Mouse (Mus musculus) brain, embryonic 14.5 days (tissue): ENCODE measurements around the gene Olfr716. TPM values are rescaled to one million over a fixed set of nuclear protein-coding genes. Genes with fewer than 3 reads are reported as not detected.
"Not testable (repeated sequence)": the region's sequence is repeated elsewhere in the genome, so short reads cannot be mapped to it uniquely, and the experiment has no call there.

Experiments
- DNase-seq: peaks from one replicate; pipeline ENCODE4 v3.0.0-alpha.2; 2011; ENCODE audit warnings: low read depth
- CTCF ChIP-seq: fragments of 200-500 bp; IDR thresholded peaks from 2 replicates; pipeline ENCODE4 v1.5.1; 2012; ENCODE audit warnings: inconsistent platforms, mild to moderate bottlenecking, moderate library complexity, borderline replicate concordance; ENCODE audit not compliant: insufficient read depth, insufficient read length; ENCODE audit errors: extremely low read depth
- POLR2A ChIP-seq: fragments of 200-500 bp; IDR thresholded peaks from 2 replicates; pipeline ENCODE4 v1.6.1; 2012; ENCODE audit warnings: mild to moderate bottlenecking, inconsistent platforms, borderline replicate concordance; ENCODE audit not compliant: poor library complexity, insufficient read depth, insufficient read length, severe bottlenecking; ENCODE audit errors: extremely low read depth
- polyA plus RNA-seq: library from polyadenylated mRNA; depleted of rRNA; stranded (reverse); fragments of >200 nt; gene quantifications from 2 replicates; pipeline ENCODE4 v1.2.3, GENCODE M21; 2012; rRNA removed

Olfr716 gene
- not detected in 2 replicates for polyA plus RNA-seq

DNA sequence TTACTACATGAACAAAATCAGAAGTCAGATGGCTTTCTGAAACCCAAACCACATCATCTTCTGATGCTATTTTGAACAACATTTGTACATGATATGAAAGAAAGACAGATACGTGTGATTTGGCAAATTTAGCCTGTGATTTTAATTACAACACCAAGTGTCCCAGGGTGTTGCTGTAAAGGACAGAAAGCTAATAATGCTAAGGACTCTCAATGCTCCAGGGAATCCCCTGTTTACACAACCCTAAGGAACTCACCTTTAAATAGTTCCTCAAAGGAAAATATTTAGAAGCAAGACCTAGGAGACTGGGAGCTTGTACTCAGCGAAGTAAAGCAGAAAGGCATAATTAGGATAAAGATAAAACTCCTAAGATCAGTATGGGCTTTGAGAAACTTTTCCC is at the start of gene Olfr716:
TSS of gene Olfr716 (plus strand) at position 301 of the 400 bp plus-strand sequence.
- DNase-seq, result not testable (repeated sequence)

DNA sequence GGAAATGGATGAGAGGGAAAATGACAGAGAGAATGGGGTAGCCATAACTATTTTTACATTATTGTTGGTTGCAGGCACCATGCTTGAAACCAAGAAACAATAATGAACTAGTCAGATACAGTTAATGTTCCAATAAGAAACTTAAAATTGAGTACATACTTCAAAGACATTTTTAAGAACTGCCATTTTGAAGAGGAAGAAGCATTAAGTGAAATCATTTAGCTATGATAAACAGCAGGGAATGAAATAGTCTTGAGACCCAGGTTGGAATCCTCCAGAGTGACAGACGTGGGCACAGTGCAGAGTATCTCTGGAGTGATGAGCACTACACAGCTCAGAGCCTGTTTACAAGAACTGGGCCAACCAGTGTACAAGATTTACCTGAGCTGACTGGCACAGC is 45.2 kb upstream of the Olfr716 start, which contains the start of gene Olfr17:
TSS of gene Olfr17 (plus strand) at position 301 of the 400 bp plus-strand sequence.
- DNase-seq, result no peak
- no peak for TF ChIP-seq POLR2A
- no peak for TF ChIP-seq CTCF

DNA sequence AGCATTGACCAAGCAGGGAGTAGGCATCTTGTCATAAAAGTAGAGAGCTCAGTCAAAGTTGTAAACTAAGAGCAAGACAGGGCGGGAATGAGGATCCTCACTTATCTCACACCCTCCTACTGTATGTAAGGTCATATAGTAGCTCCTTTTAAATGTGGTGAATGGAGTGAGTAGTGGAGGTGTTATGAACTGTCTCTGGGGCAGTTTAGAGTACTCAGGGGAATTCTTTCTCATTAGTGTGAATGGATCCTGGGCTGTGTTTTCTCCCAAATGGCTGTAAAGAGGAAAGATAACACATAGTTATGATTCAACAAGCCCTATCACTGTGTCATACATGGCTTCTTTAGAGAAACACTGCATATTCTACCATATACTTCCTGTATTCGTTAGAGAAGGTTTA is 27.9 kb upstream of the Olfr716 start, which contains the start of gene Olfr715b:
TSS of gene Olfr715b (minus strand) at position 101 of the 400 bp plus-strand sequence.
- not testable (repeated sequence) for DNase-seq

DNA sequence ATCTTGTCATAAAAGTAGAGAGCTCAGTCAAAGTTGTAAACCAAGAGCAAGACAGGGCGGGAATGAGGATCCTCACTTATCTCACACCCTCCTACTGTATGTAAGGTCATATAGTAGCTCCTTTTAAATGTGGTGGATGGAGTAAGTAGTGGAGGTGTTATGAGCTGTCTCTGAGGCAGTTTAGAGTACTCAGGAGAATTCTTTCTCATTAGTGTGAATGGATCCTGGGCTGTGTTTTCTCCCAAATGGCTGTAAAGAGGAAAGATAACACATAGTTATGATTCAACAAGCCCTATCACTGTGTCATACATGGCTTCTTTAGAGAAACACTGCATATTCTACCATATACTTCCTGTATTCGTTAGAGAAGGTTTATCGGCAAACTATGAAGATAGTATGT is 7.1 kb upstream of the Olfr716 start, which contains the start of gene Olfr715:
TSS of gene Olfr715 (minus strand) at position 101 of the 400 bp plus-strand sequence.
- not testable (repeated sequence) for DNase-seq

DNA sequence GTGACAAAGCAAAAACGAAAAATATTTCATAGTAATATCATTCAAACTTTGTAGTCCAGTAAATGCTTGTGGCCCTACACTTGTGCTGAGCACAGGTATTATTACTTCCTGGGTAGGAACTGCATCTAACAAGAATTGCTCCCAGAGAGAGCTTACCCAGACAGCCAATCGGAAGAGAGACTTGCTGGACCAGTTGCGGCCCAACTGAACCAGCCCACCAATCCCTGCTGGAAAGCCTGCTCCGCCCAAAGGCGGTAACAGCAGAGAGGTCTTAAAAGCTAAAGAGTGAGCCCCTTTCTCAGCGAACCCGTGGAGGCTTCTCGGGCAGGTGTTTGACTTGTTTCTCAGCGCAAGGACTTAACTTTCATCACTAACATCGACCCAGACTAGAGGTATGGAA is 28.6 kb downstream of the Olfr716 start, which contains the start of gene Nlrp14:
TSS of gene Nlrp14 (plus strand) at position 301 of the 400 bp plus-strand sequence.
- TF ChIP-seq POLR2A (no peak), CTCF (no peak)
- no peak for DNase-seq

DNA sequence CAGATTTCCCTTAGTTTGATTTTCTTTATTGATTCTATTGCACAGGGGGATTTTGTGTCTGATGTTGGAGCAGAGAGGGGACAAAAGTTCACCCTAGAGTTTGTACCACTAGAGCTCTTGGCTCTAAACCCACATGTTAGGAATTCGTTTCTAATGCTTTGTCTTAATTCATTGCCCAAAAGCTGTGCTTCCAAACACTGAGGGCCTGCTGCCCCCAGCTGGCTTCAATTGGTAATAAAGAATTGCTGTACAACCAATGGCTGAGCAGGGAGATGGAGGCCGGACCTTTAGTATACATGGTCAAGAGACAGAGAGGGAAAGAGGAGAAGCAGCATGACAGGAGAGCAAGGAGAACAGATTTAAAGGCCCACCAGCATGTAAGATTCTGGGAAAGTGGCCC is 42.3 kb downstream of the Olfr716 start:
- DNase-seq, result no peak
- TF ChIP-seq CTCF (no peak), POLR2A (no peak)

Other genes starting within 250 kb of the Olfr716 start
- not detected in 2 replicates for gene Olfr707, start 237.1 kb upstream of the Olfr716 start, polyA plus RNA-seq
- gene Olfr1532-ps1, start 230.3 kb upstream of the Olfr716 start, polyA plus RNA-seq, result not detected in 2 replicates
- gene Olfr709-ps1, start 206.1 kb upstream of the Olfr716 start, polyA plus RNA-seq, result not detected in 2 replicates
- not detected in 2 replicates for gene Olfr710, start 190.0 kb upstream of the Olfr716 start, polyA plus RNA-seq
- not detected in 2 replicates for gene Olfr6, start 174.4 kb upstream of the Olfr716 start, polyA plus RNA-seq
- gene Olfr711, start 162.9 kb upstream of the Olfr716 start, polyA plus RNA-seq, result not detected in 2 replicates
- not detected in 2 replicates for gene Olfr2, start 132.3 kb upstream of the Olfr716 start, polyA plus RNA-seq
- not detected in 2 replicates for gene Olfr713, start 107.2 kb upstream of the Olfr716 start, polyA plus RNA-seq
- gene Olfr714, start 67.3 kb upstream of the Olfr716 start, polyA plus RNA-seq, result not detected in 2 replicates
- gene Olfr17, start 45.1 kb upstream of the Olfr716 start, polyA plus RNA-seq, result not detected in 2 replicates
- gene Olfr715b, start 28.0 kb upstream of the Olfr716 start, polyA plus RNA-seq, result not detected in 2 replicates
- not detected in 2 replicates for gene Olfr715, start 7.2 kb upstream of the Olfr716 start, polyA plus RNA-seq
- not detected in 2 replicates for gene Nlrp14, start 28.7 kb downstream of the Olfr716 start, polyA plus RNA-seq
- gene Rbmxl2, start 71.1 kb downstream of the Olfr716 start, polyA plus RNA-seq, result not detected in 2 replicates
- gene Syt9, start 232.4 kb downstream of the Olfr716 start, polyA plus RNA-seq, result 9.1 and 12.3 TPM in 2 replicates